Mouse (Mus musculus): ENCODE data around the gene Snap47. TPM values are rescaled to one million over a fixed set of nuclear protein-coding genes. Genes with fewer than 3 reads are reported as not detected.
A peak's percentile ranks its signal among the peaks of the same experiment; 100 is the strongest.

Gene Snap47
- polyA plus RNA-seq, 1 experiment, result 49.7 TPM

DNA sequence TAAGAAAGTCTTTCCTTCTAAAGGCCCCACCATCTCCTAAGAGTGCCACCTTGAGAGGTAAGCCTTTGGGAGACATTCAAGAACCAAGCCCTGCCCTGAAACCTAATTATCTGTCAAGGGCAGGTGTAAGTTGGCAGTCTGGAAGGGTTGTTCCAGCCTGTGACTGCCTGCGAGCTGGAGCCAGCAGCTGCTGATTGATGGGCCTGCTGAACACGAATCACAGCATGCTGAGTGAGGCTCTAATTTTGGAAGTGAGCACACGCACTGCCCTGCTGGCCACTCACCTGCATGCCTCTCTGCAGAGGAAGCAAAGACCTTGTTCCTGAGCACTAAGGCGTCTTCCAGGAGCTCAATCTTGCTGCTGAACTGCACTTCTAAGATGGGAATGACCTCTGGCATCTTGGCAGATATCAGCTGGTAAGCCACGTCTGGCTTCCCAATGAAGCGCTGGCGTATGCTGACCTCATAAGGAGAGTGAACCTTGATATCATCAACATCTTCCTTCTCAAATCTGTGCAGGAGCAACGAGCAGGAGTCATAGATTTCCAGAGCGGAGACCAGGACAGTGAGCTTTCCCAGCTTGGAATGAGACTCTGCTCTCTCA, 22.8 kb downstream of the Snap47 start:
- no peak overlapping the region for H3K4me3 ChIP-seq (replicated peaks; ENCODE audit: extremely low read depth, low read depth, low read length)
- H3K4me1 ChIP-seq (ENCODE audit: control insufficient read depth, insufficient read depth, low read length), result peaks cover 5% of the 10 kb centered on the region
- 83% methylated on average over 9 of the region's 9 CpGs for WGBS
- DNase-seq, result no peak
- TF ChIP-seq CTCF (IDR thresholded peaks at IDR 0.05; ENCODE audit: insufficient read depth, low read length), result no peak
- no peak for TF ChIP-seq POLR2A (IDR thresholded peaks at IDR 0.05; ENCODE audit: borderline replicate concordance, extremely low read depth, low read depth, low read length)

- WGBS, result 31% methylated on average over 7 of the region's 7 CpGs
- Histone ChIP-seq H3K4me3 (replicated peaks; ENCODE audit: extremely low read depth, low read depth, low read length) (no peak overlapping the region), H3K4me1 (ENCODE audit: control insufficient read depth, insufficient read depth, low read length) (peaks cover 2% of the 10 kb centered on the region; the same call in 1 of the 2 replicates)
- no peak for DNase-seq
- TF ChIP-seq POLR2A (IDR thresholded peaks at IDR 0.05; ENCODE audit: borderline replicate concordance, extremely low read depth, low read depth, low read length) (no peak), CTCF (IDR thresholded peaks at IDR 0.05; ENCODE audit: insufficient read depth, low read length) (peak; percentile 24; the same call in 1 of the 2 replicates)
Observed at GRCm38 (mm10) chr11:59425671-59426101, 25.3 kb downstream of the Snap47 start.

- WGBS, result 79% methylated on average over 5 of the region's 5 CpGs
- no peak for DNase-seq
Observed at GRCm38 (mm10) chr11:59423010-59423588, 27.9 kb downstream of the Snap47 start.

DNA sequence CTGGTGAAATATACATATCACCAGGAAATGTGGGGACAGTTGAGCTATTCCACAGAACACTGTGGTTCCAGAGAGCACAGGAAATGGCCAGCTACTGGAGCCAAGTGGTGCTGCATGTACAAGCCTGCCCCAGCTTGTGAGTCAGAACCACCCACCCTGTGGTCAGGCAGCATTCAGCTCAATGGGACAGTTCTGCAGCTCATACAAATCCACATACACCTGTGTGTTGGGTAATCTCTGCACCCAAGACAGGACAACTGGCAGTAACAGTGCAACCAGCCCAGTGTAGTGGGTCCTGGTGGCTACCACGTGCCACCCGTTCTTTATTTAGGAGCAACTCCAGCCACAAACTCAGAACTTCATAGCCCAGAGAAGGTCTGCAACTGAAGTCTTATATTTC, 29.0 kb downstream of the Snap47 start:
- 73% methylated on average over 2 of the region's 2 CpGs for WGBS
- TF ChIP-seq POLR2A (IDR thresholded peaks at IDR 0.05; ENCODE audit: borderline replicate concordance, extremely low read depth, low read depth, low read length), result no peak
- TF ChIP-seq CTCF (IDR thresholded peaks at IDR 0.05; ENCODE audit: insufficient read depth, low read length), result no peak
- Histone ChIP-seq H3K4me1 (ENCODE audit: control insufficient read depth, insufficient read depth, low read length) (peaks cover 2% of the 10 kb centered on the region; the same call in 1 of the 2 replicates), H3K4me3 (replicated peaks; ENCODE audit: extremely low read depth, low read depth, low read length) (no peak overlapping the region)
- DNase-seq, result no peak

More at GRCm38 (mm10) chr11:59423010-59423588, 27.9 kb downstream of the Snap47 start:
- Histone ChIP-seq H3K4me3 (replicated peaks; ENCODE audit: extremely low read depth, low read depth, low read length) (no peak overlapping the region), H3K4me1 (ENCODE audit: control insufficient read depth, insufficient read depth, low read length) (peaks cover 2% of the 10 kb centered on the region; the same call in 1 of the 2 replicates)
- no peak for TF ChIP-seq CTCF (IDR thresholded peaks at IDR 0.05; ENCODE audit: insufficient read depth, low read length)
- no peak for TF ChIP-seq POLR2A (IDR thresholded peaks at IDR 0.05; ENCODE audit: borderline replicate concordance, extremely low read depth, low read depth, low read length)

GRCm38 (mm10) chr11:59421436-59421835, 29.6 kb downstream of the Snap47 start:
- DNase-seq, result no peak

DNA sequence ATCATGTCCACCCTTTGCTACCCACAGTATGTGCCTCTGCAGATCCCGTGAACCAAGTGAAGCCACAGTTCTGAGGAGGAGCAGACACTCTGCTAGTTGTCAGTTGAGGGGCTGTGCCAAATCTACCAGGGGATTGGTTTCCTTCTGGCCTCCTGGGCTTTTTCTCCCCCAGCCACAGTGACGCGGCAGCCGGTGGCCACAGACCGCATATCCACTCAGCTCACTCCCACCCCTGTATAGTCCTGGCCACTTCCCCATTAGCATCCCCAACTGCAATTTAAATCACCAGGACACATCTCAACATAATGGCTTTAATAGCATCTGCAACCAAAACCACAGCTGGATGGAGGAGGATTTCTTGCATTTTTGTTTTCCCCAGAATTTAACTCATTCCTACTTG, 32.3 kb downstream of the Snap47 start:
- WGBS, result 64% methylated on average over 5 of the region's 5 CpGs
- no peak overlapping the region for H3K4me3 ChIP-seq (replicated peaks; ENCODE audit: extremely low read depth, low read depth, low read length)
- no peak for TF ChIP-seq POLR2A (IDR thresholded peaks at IDR 0.05; ENCODE audit: borderline replicate concordance, extremely low read depth, low read depth, low read length)
- TF ChIP-seq CTCF (IDR thresholded peaks at IDR 0.05; ENCODE audit: insufficient read depth, low read length), result no peak
- DNase-seq, result no peak
- no peaks in the 10 kb centered on the region; the same call in 1 of the 2 replicates for H3K4me1 ChIP-seq (ENCODE audit: control insufficient read depth, insufficient read depth, low read length)

More at GRCm38 (mm10) chr11:59421436-59421835, 29.6 kb downstream of the Snap47 start:
- peaks cover 2% of the 10 kb centered on the region; the same call in 1 of the 2 replicates for H3K4me1 ChIP-seq (ENCODE audit: control insufficient read depth, insufficient read depth, low read length)
- WGBS, result 50% methylated on average over 8 of the region's 8 CpGs
- TF ChIP-seq CTCF (IDR thresholded peaks at IDR 0.05; ENCODE audit: insufficient read depth, low read length) (no peak), POLR2A (IDR thresholded peaks at IDR 0.05; ENCODE audit: borderline replicate concordance, extremely low read depth, low read depth, low read length) (no peak)
- H3K4me3 ChIP-seq (replicated peaks; ENCODE audit: extremely low read depth, low read depth, low read length), result no peak overlapping the region

- Histone ChIP-seq H3K4me1 (ENCODE audit: control insufficient read depth, insufficient read depth, low read length) (peaks cover 7% of the 10 kb centered on the region; the same call in 1 of the 2 replicates), H3K4me3 (replicated peaks; ENCODE audit: extremely low read depth, low read depth, low read length) (no peak overlapping the region)
- 83% methylated on average over 13 of the region's 13 CpGs for WGBS
- DNase-seq, result no peak
- TF ChIP-seq POLR2A (IDR thresholded peaks at IDR 0.05; ENCODE audit: borderline replicate concordance, extremely low read depth, low read depth, low read length) (no peak), CTCF (IDR thresholded peaks at IDR 0.05; ENCODE audit: insufficient read depth, low read length) (no peak)
Observed at GRCm38 (mm10) chr11:59412999-59413863, 37.8 kb downstream of the Snap47 start.

GRCm38 (mm10) chr11:59412058-59412457, 38.9 kb downstream of the Snap47 start:
- Histone ChIP-seq H3K4me3 (replicated peaks; ENCODE audit: extremely low read depth, low read depth, low read length) (no peak overlapping the region), H3K4me1 (ENCODE audit: control insufficient read depth, insufficient read depth, low read length) (peaks cover 7% of the 10 kb centered on the region; the same call in 1 of the 2 replicates)
- 70% methylated on average over 6 of the region's 6 CpGs for WGBS
- TF ChIP-seq CTCF (IDR thresholded peaks at IDR 0.05; ENCODE audit: insufficient read depth, low read length), result no peak
- TF ChIP-seq POLR2A (IDR thresholded peaks at IDR 0.05; ENCODE audit: borderline replicate concordance, extremely low read depth, low read depth, low read length), result no peak
- no peak for DNase-seq

- DNase-seq, result no peak
- TF ChIP-seq CTCF (IDR thresholded peaks at IDR 0.05; ENCODE audit: insufficient read depth, low read length) (no peak), POLR2A (IDR thresholded peaks at IDR 0.05; ENCODE audit: borderline replicate concordance, extremely low read depth, low read depth, low read length) (no peak)
- H3K4me3 ChIP-seq (replicated peaks; ENCODE audit: extremely low read depth, low read depth, low read length), result no peak overlapping the region
- 39% methylated on average over 2 of the region's 2 CpGs for WGBS
- H3K4me1 ChIP-seq (ENCODE audit: control insufficient read depth, insufficient read depth, low read length), result peaks cover 7% of the 10 kb centered on the region; the same call in 1 of the 2 replicates
Observed at GRCm38 (mm10) chr11:59410851-59411250, 40.1 kb downstream of the Snap47 start.
